Mouse (Mus musculus): Measurements from ENCODE around the gene Gm37240. TPM values are rescaled to one million over a fixed set of nuclear protein-coding genes. Genes with fewer than 3 reads are reported as not detected.

Gm37240 gene
- total RNA-seq, 2 experiments from 2014 or later = 3.9 to 6.6 TPM

DNA sequence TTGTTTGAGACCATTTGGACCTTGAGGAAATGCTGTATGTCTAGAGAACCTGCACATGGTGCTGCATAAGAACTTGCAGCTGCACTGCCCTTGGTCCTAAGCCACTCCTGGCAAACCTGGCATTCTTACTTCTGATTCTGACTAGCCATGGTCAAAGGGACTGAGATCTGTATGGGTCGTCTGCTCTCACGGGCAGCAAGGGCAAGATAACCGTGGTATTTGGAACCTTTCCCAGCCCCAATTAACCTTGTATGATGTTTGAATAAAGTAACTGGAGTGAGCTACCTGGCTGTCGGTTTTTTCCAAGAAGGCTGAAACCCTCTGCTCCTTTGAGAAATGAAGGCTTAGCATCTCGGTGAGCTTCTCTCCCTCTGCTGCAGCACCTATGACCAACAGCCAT, 8.4 kb downstream of the Gm37240 start:
- DNase-seq = no peak

DNA sequence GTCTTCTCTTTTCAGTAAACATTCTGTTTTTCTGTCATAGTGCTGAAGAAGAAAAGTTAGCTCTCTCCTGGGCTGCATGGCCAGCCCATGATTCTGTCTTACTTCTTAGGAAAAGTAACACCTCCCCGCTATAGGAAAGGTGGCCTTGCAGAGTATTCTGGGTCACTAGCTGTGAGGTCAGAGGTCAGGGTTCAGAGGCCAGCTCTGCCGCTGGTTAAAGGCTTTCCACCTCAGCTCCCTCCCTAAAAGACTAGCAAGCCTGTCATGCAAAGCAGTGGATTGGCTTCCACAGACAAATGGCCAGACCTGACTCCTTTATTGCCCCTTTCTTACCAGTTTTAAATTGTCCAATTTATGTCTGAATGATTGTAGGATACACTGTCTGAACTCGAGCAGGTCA, 23.3 kb downstream of the Gm37240 start:
- DNase-seq = no peak

DNA sequence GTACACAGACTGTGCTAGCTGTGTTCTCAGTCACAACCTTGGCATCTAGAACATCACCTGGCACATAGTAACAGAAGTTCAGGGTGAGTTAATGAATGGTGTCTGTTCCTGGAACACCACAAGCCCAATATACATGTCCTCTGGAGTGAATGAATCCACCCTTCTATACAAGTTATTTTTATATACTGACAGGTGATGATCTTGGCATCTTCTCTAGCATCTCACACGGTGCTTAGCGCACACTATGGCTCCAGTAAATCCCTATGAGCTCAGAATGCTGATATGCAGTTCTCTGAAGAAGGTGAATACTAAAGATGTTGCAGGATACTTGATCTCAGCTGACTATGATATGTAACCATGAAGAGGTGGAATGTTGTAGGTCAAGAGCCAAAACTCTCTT, 24.4 kb downstream of the Gm37240 start:
- DNase-seq = no peak

DNA sequence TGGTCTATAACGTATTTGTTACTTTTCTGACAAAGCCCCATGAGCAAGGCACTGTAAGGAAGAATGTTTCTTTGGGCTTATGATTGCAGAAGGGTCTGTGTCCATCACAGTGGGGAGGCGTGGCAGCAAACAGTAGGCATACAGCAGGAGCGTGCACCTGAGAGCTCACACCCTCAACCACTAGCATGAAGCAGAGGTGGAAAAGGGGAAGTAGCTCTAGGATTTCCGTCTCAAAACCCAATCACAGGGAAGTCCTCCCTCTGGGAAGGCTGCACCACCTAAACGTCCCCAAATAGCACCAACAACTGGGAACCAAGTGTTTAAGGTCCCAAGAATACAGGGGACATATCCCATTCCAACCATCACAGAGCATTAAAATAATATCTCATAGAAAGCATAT, 26.3 kb downstream of the Gm37240 start:
- no peak for DNase-seq

DNA sequence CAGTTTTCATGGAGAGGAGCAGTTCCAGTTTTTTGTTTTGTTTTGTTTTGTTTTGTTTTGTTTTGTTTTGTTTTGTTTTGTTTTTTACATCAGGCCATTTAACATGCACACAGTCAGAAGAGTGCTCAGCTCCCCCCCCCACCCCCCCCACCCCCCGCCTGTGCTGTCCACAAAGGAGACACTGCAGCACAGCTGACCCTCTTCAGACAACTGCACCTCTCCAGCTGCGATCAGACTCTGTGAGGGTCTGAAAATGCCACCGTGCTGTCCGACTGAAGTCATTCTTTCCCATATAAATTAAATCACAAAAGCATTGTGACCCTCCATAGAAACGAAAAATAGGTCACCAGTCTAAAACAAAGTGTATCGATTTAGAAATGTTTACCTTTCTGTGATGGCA, 28.0 kb downstream of the Gm37240 start:
- DNase-seq = no peak

DNA sequence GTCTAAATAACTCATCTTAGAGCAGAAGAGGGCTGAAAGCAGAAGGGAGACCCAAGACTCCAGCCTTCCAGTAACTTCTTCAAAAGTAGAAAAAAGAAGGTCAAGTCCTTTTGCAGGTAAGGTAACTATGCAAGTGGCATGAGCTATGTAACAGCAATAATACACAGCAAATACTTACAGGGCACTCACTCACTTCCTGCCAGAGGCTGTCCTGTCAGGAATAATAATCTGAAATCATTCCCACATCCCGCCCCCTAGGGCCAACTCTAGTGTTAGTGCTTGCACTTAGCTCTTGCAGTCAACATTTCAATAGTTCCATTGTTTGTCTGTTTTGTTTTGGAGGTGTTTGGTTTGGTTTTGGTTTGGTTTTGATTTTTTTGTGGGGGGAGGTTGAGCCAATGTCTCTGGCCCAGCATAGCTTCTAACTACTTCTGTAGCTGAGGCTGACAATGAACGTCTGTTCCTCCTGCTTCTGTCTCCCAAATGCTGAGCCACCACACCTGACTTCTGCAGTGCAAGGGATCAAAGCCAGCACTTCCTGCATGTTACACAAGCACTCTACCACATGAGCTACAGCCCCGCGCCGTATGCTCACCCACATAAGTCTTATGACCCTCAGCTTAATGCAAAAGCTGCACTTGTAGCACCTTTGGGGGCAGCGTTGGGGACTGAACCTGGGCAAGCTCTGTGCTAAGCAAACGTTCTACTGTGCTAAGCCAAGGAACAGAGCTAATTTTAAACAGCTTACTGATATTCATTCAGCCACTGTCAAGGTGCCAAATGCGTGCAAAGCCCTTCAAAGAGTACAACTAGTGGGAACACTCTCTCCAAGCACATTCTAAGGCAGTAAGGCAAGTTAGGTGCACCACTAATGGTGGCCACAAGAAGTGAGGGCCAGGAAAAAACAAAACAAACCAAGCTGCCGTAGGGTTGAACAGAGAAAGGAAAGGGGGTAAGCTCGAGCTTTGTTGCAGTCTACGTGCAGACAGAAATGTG, 28.9 kb downstream of the Gm37240 start:
- DNase-seq = no peak

DNA sequence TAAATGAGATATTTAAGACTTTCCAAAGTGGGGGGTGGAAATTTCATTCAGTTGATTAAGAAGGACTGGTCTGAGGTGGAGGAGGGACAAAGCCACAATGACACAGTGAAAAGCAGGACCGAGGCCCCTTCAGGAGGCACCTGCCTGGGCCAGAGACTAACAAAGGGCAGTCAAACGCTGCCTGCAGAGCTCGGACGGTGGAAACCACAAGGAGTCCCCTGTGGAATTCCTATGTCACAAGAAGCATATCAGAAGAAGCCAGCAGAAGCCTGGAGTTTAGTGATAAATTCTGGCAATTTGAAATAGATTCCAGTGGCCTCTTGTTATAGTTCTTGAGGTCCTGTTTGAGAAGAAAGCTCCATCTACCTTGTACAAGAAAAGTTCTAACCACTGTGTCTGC, 30.2 kb downstream of the Gm37240 start:
- DNase-seq = no peak

DNA sequence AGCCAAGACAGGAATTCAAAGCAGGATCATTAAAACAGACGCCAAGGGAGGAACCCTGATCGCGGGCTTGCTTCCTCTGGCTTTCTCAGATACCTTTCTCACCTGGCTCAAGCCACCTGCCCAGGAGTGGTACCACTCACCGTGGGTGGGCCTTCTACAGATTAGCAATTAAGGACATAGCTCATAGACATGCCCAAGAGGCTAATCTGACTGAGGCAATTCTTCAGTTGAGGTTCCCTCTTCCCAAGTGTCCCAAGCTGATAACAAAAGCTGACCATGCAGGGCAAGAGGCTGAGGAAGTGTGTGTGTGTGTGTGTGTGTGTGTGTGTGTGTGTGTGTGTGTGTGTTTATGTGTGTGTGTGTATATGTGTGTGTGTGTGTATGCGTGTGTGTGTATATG, 31.4 kb downstream of the Gm37240 start:
- DNase-seq = no peak

DNA sequence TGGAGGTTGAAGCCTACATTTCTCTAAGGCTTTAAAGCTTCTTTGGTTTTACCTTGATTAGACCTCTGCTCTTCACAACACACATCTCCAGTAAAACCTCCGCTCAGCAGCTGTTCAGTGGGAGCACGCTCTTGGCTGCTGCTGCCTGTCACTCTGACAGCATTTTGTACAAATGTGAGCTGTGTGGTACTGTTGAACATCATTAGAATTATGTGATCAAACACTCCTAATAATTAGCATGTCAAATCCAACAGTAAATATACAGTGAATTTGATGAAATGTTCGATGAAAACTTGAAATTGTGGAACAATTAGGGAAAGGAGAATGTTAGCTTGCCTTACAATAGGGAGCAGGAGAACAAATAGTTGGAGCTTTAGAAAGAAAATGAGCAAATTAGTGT, 32.3 kb downstream of the Gm37240 start:
- no peak for DNase-seq

DNA sequence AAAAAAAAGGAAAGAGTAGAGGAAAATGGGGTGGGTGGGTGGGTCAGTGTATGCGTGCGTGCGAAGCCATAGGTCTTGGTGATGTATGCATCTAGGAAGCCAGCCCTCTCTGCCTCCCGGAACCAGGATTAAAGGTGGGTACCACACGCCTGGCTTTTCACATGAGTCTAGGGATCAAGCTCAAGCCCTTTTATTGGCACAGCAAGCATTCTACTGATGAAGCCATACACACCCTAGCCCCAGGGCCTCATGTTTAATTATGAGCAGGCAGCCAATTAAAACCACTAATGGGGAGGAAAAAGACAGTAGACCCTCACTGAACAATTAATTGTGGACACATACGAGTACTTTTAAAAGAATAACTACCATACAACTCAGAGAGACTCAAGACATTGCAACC, 33.2 kb downstream of the Gm37240 start:
- no peak for DNase-seq

DNA sequence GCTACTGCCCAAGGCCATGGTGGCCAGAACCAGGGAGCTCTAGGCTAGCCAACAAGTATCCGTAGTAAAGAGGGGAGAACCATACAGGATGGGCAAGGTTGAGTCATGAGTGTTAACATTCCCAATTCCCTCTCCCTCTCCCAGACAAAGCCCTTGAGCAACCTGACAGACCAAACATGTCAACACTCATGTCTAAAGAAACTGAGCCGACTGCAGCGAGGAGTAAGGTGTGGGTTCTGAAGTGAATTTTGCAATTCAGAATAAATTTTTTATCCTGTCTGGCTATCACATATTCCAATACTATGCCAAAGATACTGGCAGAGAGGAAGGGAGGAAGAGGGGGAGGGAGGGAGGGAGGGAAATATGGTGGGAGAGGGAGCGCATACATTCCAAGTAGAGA, 33.6 kb downstream of the Gm37240 start:
- no peak for DNase-seq

DNA sequence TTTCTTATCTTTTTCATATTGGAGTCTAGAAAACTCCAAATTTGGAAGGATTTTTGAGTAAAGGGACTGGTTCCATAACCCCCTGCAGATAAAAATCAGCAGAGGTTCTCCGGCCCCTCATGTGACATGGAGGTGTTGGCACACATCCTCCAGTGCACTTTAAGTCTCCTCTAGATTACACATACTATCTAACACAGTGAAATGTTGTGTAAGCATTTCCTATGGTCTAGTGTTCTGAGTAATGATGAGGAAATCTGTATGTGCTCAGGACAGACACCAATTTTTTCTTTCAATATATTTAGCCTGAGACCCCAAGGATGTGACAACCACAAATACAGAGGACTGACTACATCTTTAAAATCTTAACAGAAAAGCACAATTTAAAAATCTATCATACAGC, 37.2 kb downstream of the Gm37240 start:
- no peak for DNase-seq

DNA sequence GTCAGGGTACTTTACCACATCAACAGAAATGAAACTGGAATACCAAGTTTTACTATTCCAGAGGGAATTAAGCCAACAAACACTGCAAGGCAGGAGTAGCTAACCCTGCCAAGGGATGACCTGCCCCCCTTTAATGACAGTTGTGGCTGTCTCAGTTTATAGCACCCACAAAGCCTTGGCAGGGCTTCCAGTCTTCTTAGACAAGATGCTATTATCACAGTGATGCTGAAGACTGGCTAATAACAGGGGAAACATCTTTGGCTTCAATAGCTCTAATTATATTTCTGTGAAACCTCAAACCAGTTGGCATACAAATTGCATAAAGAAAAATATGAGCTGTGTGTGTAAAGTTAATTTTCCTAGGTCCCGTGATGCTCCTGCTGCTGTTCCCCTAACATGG, 41.0 kb downstream of the Gm37240 start:
- DNase-seq = no peak

DNA sequence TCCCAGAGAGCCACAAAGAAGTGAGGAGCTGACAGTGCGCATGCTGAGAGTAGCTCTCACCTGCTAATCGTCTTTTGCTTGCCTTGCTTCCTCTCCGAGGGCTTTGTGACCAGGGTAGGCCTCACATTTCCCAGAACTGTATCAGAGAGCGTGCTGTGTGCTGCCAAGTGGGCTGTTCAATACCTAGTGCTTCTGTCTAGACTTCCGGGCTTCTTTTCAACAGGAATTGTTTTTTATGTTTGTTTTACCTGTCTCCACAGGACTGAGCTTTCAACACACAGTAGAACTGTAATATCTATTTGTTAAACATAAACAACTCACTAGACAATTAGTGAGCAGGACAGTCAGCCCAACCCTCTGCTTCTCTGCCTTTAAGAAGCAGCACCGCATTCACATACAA, 42.0 kb downstream of the Gm37240 start:
- no peak for DNase-seq

DNA sequence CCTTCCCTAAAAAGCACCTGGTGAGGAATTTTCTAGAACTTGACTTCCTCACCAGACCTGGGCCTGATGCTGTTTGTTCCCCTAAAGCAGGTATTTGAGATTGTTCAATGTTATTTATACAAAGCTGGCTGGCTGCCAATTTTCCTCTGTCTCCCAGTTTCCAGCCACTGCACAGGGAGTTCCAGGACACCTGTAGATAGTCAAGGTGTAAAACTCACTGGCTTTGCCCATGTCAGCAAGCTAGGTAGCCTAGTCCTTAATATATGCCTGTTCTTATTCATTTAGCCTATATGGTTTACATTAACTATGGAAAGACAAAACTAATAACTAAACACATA, 44.5 kb downstream of the Gm37240 start:
- no peak for DNase-seq

DNA sequence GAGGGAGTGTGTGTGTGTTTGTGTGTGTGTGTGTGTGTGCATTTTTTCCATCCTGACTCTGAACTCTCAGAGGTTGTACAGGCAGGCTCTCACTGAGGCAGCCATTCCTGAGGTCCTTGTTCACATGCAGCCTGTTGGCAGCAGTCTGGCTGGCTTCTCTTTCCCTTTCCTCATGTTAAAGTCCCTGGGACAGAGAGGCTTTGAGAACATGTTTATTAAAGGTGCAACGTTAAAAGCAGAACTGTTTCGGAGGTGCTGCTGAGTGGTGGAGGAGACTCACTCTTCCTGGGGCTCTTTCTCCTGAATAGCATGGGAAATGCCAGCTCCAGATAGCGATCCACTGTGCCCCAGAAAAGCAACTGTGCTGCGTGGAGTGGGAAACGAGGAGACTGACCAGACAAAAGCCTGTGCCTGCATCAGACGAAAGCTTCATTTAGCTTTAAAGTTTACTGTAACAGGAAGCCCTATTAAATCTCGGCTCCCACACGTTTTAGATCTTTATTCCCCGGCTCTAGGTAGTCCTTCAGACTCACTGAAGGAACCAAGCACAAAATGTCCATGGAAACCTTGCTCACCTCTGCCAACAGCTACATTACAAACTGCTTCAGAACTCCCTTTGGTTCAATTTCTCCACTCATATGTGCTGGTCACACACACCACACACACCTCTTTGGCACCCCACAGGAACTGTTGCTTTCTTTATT, 45.0 kb downstream of the Gm37240 start:
- no peak for DNase-seq

DNA sequence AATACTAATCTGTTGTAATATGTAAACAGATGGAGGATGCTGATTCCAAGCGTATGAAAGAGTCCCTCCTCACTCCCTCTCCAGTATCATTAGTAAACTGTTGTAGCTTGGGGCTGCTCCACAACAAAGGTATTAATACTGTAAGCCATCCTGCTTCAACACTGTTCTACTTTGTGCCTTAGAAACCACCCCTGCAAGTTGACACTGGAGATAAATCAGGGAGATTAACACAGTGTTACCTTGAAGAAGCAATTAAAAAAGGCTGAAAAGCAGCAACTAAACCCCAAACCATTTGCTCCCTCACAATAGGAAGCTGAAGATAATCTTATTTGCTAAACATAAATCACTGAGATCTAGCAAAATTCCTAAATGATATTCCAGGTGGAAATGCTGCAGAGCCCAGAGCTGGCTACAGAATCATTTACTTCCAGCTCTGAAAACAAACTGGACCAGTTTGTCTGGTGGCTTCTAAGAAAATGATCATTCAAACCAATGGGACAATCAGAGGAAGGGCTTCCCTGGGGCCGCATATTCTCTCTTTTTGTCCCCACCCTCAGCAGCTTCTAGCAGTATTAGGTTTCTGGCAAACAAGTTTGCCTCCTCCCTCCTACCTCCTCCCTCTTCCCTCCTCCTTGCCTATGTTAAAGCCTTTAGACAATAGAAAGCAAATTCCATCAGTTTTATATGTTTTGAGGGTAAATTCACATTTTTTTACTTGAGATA, 45.7 kb downstream of the Gm37240 start:
- DNase-seq = no peak

DNA sequence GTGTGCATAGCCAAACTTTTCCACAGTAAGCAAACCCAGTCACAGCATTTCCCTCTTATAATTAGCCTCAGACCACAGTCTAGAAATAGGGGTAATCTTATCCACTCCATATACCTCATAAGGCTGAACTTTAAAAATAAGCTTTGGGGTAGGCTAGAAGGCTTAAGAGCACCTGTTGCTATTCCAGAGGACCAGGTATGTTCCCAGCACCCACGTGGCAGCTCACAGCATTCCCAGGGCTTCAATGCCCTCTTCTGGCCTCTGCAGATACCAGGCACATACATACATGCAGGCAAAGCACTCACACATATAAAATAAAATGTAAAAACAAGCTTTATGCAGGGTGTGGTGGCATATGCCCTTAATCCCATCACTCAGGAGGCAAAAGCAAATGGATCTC, 53.7 kb downstream of the Gm37240 start:
- no peak for DNase-seq

DNA sequence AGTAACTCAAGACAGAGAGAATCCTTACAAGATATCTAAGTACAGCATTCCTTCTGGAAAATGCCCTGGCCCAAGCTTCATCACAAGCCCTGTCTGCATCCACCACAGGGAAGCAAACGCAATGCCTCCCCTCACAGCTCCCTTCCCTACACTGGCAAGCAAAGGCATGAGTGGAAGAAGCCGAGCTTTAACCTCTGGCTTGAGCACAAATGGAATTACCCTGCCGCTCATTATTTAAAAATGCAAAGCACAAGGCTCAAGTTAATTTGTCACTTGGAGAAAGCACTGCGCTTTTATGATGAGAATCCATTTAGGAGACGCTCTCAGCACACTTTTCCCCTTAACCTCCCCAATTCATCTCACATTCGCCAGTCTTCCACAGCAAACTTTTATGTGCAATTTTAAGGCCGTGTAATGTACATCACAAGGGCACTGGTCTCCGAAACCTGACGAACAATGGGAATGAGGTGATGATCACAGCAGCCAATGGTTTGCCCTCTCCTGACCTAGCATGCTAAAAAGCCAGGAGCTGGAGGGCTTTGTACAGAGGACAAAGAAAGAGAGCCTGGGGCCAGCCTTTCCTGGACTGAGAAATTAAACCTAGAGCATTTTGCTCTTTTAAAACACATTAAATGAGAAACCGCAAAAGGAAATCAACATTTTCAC, 54.7 kb downstream of the Gm37240 start:
- no peak for DNase-seq

DNA sequence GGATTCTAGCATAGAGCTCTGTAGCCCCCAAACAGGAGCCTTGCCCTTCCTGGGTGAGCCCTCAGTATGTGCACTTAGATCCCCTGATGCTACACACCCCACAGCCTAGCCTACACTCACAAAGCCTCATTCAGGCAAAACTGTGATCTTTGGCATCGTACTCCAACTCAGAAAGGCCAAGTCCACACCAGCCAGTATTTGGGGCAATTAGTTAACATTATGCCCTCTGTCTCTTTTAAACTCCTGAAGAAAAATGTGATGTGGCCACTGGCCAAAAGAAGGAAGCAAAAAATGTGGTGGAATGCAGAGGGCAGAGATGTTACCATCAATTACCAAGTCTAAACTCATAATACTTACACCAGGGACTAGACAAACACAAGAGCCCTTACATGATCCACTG, 55.5 kb downstream of the Gm37240 start:
- DNase-seq = no peak

DNA sequence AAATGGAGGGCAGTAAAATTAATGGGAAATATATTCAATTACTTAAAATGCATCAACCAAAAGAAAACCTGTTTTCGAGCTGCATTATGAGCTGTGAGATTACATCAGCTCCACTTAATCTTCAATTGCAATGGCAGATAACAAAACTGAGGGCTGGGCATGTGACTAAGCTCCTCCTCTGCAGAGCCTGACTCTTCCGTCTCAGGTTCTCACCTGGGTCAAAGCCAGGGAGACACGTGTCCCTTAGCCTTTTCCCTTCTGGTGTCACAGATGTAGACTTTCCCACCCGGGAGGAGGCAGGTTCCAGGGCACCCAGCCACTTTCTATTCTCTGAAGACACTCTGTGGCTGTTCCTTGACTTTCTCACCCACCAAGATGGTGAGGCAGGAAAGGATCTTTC, 58.3 kb downstream of the Gm37240 start:
- peak; percentile 16 for DNase-seq

DNA sequence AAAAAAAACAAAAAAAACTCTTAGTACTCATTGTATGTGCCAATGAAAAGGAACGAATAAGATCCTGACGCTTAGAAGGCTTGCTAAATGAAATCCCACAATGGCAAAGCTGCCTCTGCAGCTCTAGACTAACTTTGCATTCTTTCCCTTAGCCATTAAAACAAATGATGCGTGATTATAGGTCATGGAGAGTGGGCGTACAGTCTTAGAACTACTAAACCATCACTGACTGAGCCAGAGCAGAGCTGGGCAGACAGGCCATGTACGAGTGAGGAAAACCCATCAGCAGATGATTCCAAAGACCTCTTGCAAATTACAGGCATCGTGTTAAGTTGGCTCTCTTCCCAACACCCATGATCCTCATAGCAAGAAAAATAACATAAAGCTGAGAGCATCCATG, 59.5 kb downstream of the Gm37240 start:
- no peak for DNase-seq

DNA sequence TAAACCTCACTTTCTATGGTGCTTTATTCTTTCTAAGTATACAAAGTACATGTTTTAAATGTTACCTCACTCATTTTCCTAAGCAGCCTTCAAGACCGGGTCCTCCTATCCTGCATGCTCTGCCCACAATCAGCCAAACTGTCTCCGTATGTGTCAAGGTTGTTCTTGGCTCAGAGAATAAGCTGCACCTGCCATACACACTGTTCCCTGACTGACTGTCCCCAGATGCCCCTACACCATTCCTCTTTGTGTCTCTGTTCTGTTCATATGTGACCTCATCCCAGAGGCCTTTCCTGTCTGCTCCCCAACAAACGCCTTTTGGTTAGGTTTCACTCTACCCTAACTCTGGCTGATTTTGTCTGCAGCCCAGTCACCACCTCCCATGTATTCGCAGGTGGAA, 60.0 kb downstream of the Gm37240 start:
- DNase-seq = no peak
